Mouse (Mus musculus) midbrain, embryonic 10.5 days (tissue): ENCODE data around the gene Rnf121. TPM values are rescaled to one million over a fixed set of nuclear protein-coding genes. Genes with fewer than 3 reads are reported as not detected.

Experiments used
- DNase-seq: peaks from one replicate; pipeline ENCODE4 v3.0.0-alpha.2; 2017; ENCODE audit warnings: low spot score
- H3K27ac ChIP-seq: fragments of 300-500 bp; sonication (generic); replicated peaks from 2 replicates; pipeline ENCODE4 v1.5.1; 2016; ENCODE audit warnings: mild to moderate bottlenecking
- H3K27me3 ChIP-seq: fragments of 300-500 bp; sonication (generic); 2 replicates; pipeline ENCODE4 v1.6.1; 2016; ENCODE audit warnings: low read depth, mild to moderate bottlenecking; ENCODE audit not compliant: poor library complexity, severe bottlenecking
- H3K36me3 ChIP-seq: fragments of 300-500 bp; sonication (generic); 2 replicates; pipeline ENCODE4 v1.6.1; 2016; ENCODE audit warnings: mild to moderate bottlenecking, moderate library complexity
- H3K4me1 ChIP-seq: fragments of 300-500 bp; sonication (generic); 2 replicates; pipeline ENCODE4 v1.6.1; 2016
- H3K4me3 ChIP-seq: fragments of 300-500 bp; sonication (generic); 2 replicates; pipeline ENCODE4 v1.5.1; 2016; ENCODE audit warnings: mild to moderate bottlenecking, moderate library complexity
- H3K9me3 ChIP-seq: fragments of 300-500 bp; sonication (generic); replicated peaks from 2 replicates; pipeline ENCODE4 v1.6.1; 2016; ENCODE audit warnings: mild to moderate bottlenecking
- WGBS: fragments of 180-500 bp; shearing (Covaris S2); methylation state at CpG from one replicate; pipeline ENCODE4 v1.1.7; 2016; 5-methylcytosine and 5-hydroxymethylcytosine counted together
- polyA plus RNA-seq: library from polyadenylated mRNA; unstranded; fragments of >200 nt; fragmentation: Nextera tagmentation; extraction: Ambion mirVana; gene quantifications from 2 replicates; pipeline ENCODE4 v1.2.1, GENCODE M21; 2016

Rnf121 gene
- polyA plus RNA-seq, 1 experiment from 2014 or later: 31.1 TPM

DNA sequence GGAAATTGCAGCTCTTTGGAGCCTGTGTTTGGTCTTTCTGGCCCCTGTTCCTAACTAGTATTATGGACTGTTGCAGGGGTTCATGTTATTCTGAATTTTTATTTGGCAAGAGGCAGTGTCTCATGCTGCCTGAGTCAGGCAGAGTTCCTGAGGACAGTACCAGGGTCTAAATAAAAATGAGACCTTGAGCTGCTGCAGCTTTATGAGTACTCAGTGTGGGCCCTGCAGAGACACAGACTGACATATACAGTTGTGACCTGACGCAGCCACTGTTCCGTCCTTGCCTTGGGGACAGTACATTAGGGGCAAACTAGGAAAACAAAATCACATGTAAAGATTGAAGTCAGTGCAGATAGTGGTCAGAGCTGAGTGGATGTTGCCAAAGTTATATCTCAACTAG, 50.3 kb downstream of the Rnf121 start:
- Histone ChIP-seq H3K4me1 (no peaks in the 10 kb centered on the region), H3K36me3 (peaks cover 100% of the 10 kb centered on the region), H3K27ac (no peak overlapping the region), H3K4me3 (no peak overlapping the region), H3K27me3 (no peaks in the 10 kb centered on the region), H3K9me3 (no peaks in the 10 kb centered on the region)
- WGBS: 98% methylated on average over 2 of the region's 2 CpGs
- no peak for DNase-seq

DNA sequence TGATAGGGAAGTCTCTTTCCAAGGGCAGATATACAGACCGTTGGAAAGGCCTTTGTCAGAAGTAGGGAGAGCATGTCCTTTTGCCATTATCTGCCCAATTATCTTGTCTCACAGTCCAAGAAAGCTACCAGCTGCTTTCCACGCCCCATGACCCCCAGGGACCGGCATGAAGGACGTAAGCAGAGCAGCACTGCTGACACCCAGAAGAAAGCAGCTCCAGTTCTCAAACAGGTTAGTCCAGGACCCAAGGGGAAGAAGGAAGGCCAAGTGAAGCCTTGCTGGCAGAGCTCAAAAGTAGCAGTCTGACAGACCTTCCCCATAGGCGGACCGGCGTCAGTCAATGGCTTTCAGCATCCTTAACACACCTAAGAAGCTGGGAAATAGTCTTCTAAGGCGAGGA, 51.9 kb downstream of the Rnf121 start:
- DNase-seq: no peak
- Histone ChIP-seq H3K27me3 (no peaks in the 10 kb centered on the region), H3K4me3 (no peak overlapping the region), H3K4me1 (no peaks in the 10 kb centered on the region), H3K9me3 (no peaks in the 10 kb centered on the region), H3K27ac (no peak overlapping the region), H3K36me3 (peaks cover 100% of the 10 kb centered on the region)
- WGBS: 92% methylated on average over 8 of the region's 8 CpGs

DNA sequence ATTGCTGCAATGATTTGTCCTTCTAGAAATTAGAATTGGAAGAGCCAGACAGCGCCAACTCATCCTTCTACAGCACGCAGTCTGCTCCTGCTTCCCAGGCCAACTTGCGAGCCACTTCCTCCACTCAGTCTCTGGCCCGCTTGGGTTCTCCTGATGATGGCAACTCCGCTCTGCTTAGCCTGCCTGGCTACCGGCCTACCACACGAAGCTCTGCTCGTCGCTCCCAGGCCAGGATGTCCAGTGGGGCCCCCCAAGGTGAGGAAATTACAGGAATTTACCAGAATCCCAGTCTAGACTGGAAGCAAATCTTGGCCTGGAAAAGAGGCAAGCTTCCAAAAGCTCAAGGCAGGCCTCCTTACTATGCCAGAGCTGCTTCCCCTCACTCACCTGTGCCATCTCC, 53.4 kb downstream of the Rnf121 start:
- Histone ChIP-seq H3K27ac (no peak overlapping the region), H3K36me3 (peaks cover 100% of the 10 kb centered on the region), H3K27me3 (no peaks in the 10 kb centered on the region), H3K4me3 (no peak overlapping the region), H3K4me1 (no peaks in the 10 kb centered on the region), H3K9me3 (no peaks in the 10 kb centered on the region)
- DNase-seq: no peak
- 92% methylated on average over 9 of the region's 9 CpGs for WGBS

DNA sequence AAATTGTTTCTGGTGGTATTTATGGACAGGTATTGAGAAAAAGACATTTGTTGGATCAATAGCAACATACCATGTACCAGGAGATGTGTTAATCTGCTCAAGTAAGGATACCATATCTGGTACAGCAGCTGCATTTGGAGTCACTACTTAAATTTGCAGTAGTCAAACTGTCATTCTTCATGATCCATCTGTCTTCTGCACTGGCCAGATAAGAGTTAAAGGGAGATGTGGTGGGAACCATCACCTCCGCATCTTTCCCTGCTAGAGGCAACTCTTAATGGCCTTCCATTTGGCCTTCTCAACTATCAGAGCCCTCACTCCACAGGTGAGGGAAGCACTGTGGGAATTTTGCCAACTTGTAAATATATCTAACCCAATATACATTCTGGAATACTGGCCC, 58.7 kb downstream of the Rnf121 start:
- Histone ChIP-seq H3K27me3 (no peaks in the 10 kb centered on the region), H3K9me3 (no peaks in the 10 kb centered on the region), H3K4me1 (no peaks in the 10 kb centered on the region), H3K4me3 (no peak overlapping the region), H3K36me3 (peaks cover 100% of the 10 kb centered on the region), H3K27ac (no peak overlapping the region)
- no peak for DNase-seq
- 92% methylated on average over 1 of the region's 1 CpGs for WGBS

DNA sequence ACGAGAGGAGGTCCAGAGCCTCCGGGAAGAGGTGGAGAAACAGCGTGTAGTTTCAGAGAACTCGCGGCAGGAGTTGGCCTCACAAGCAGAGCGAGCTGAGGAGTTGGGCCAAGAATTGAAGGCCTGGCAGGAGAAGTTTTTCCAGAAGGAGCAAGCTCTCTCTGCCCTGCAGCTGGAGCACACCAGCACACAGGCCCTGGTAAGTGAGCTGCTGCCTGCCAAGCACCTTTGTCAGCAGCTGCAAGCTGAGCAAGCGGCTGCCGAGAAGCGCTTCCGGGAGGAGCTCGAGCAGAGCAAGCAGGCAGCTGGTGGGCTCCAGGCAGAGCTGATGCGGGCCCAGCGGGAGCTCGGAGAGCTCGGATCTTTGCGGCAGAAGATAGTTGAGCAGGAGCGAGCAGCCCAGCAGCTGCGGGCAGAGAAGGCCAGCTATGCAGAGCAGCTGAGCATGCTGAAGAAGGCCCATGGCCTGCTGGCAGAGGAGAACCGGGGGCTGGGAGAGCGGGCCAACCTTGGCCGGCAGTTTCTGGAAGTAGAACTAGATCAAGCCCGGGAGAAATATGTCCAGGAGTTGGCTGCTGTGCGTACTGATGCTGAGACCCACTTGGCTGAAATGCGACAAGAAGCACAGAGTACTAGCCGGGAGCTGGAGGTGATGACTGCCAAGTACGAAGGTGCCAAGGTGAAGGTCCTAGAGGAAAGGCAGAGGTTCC, 64.2 kb downstream of the Rnf121 start:
- Histone ChIP-seq H3K9me3 (no peaks in the 10 kb centered on the region), H3K27ac (0 out of 2 replicates have a peak overlapping the region, but pooled peaks have one; percentile 53), H3K4me3 (no peak overlapping the region), H3K4me1 (no peaks in the 10 kb centered on the region), H3K36me3 (peaks cover 100% of the 10 kb centered on the region), H3K27me3 (no peaks in the 10 kb centered on the region)
- DNase-seq: no peak
- 93% methylated on average over 26 of the region's 26 CpGs for WGBS

DNA sequence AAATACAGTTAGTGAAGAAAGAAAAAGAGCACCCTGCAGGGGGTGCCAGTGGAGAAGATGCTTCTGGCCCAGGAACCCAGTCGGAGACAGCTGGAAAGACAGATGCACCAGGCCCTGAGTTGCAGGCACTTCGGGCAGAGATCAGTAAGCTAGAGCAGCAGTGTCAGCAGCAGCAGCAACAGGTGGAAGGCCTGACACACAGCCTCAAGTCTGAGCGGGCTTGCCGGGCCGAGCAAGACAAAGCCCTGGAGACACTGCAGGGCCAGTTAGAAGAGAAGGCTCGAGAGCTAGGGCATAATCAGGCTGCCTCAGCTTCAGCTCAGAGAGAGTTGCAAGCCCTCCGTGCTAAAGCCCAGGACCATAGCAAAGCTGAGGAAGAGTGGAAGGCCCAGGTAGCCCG, 65.0 kb downstream of the Rnf121 start:
- WGBS: 91% methylated on average over 8 of the region's 8 CpGs
- no peak overlapping the region for H3K4me3 ChIP-seq
- no peaks in the 10 kb centered on the region for H3K4me1 ChIP-seq
- H3K9me3 ChIP-seq: no peaks in the 10 kb centered on the region
- H3K27ac ChIP-seq: no peak overlapping the region
- no peak for DNase-seq
- H3K36me3 ChIP-seq: peaks cover 100% of the 10 kb centered on the region
- H3K27me3 ChIP-seq: no peaks in the 10 kb centered on the region

DNA sequence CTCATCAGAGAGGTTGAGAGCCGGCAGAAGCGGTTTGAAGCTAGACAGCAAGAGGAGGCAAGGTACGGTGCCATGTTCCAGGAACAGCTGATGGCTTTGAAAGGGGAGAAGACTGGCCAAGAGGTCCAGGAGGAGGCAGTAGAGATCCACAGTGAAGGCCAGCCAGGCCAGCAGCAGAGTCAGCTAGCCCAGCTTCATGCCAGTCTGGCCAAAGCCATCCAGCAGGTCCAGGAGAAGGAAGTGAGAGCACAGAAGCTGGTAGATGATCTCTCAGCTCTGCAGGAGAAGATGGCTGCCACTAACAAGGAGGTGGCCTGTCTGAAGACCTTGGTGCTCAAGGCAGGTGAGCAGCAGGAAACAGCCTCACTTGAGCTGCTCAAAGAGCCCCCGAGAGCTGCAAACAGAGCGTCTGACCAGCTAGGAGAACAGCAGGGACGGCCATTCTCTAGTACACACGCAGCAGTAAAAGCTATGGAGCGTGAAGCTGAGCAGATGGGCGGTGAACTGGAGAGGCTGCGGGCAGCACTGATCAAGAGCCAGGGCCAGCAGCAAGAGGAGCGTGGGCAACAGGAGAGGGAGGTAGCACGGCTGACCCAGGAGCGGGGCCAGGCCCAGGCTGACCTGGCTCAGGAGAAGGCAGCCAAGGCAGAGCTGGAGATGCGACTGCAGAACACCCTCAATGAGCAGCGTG, 65.7 kb downstream of the Rnf121 start:
- 94% methylated on average over 15 of the region's 15 CpGs for WGBS
- H3K9me3 ChIP-seq: no peaks in the 10 kb centered on the region

DNA sequence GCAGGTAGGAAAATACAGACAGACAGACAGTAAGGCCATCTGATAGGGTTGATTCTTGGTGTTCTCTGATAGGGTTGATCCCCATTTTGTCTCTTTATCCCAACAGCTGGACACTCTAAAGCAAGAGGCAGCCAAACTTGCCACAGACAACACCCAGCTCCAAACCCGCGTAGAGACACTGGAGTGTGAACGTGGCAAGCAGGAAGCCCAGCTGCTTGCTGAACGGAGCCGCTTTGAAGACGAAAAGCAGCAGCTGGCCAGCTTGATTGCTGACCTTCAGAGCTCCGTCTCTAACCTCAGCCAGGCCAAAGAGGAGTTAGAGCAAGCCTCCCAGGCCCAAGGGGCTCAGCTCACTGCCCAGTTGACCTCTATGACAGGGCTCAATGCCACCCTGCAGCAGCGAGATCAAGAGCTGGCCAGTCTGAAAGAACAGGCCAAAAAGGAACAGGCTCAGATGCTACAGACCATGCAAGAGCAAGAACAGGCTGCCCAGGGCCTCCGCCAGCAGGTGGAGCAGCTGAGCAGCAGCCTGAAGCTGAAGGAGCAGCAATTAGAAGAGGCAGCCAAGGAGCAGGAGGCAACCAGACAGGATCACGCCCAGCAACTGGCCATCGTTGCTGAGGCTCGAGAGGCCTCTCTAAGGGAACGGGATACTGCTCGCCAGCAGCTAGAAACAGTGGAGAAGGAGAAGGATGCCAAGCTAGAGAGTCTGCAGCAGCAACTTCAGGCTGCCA, 66.9 kb downstream of the Rnf121 start:
- no peak overlapping the region for H3K27ac ChIP-seq
- H3K4me1 ChIP-seq: no peaks in the 10 kb centered on the region
- WGBS: 78% methylated on average over 14 of the region's 14 CpGs
- H3K9me3 ChIP-seq: no peaks in the 10 kb centered on the region
- peak; percentile 67 for DNase-seq
- H3K36me3 ChIP-seq: peaks cover 100% of the 10 kb centered on the region
- no peaks in the 10 kb centered on the region for H3K27me3 ChIP-seq
- no peak overlapping the region for H3K4me3 ChIP-seq

More for the DNA sequence above, 65.7 kb downstream of the Rnf121 start:
- Histone ChIP-seq H3K36me3 (peaks cover 100% of the 10 kb centered on the region), H3K27me3 (no peaks in the 10 kb centered on the region), H3K27ac (no peak overlapping the region), H3K4me3 (no peak overlapping the region), H3K4me1 (no peaks in the 10 kb centered on the region)
- no peak for DNase-seq

DNA sequence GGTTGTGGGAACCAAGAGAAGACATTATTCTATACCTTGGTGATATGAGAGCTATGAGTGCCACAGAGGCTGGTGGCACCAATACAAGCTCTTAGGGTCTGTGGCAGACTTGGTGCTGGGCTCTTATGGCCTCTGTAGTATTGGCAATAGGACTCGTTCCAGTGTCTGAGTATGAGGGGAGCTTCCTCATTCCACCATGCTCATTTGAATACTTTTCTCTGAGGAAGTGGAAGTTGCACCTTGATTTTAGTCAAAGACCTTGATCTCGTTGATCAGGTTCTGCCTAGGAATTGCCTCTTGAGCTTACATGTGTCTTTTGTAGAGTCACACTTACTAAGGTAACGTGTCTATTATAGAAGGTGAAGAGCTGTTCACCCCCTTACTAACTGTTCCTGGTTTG, 71.0 kb downstream of the Rnf121 start:
- H3K4me3 ChIP-seq: no peak overlapping the region
- H3K36me3 ChIP-seq: peaks cover 100% of the 10 kb centered on the region
- no peaks in the 10 kb centered on the region for H3K9me3 ChIP-seq
- H3K4me1 ChIP-seq: no peaks in the 10 kb centered on the region
- no peaks in the 10 kb centered on the region for H3K27me3 ChIP-seq
- no peak for DNase-seq
- no peak overlapping the region for H3K27ac ChIP-seq
- WGBS: 95% methylated on average over 3 of the region's 3 CpGs

DNA sequence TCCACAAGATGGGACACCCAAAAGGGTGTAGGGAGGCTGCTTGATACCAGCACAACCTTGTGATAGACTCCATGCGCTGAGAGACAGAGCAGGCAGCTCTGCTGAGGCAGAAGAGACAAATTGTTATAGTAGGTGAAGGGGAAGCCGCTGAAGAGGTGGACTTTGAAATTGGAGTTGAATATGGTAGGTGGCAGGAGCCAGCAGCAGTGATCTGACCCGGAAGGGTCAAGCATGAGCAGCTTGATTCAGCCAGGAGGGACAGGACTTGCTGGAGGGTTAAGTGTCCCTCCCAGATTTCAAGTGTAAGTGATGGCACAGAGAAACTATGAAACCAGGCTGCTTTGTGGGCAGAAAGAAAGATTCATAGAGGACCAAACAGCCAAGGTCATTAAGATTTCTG, 80.2 kb downstream of the Rnf121 start:
- no peaks in the 10 kb centered on the region; the same call in 1 of the 2 replicates for H3K4me1 ChIP-seq
- no peak overlapping the region for H3K27ac ChIP-seq
- H3K27me3 ChIP-seq: no peaks in the 10 kb centered on the region
- DNase-seq: no peak
- H3K4me3 ChIP-seq: no peak overlapping the region
- H3K36me3 ChIP-seq: peaks cover 95% of the 10 kb centered on the region
- 89% methylated on average over 3 of the region's 3 CpGs for WGBS
- H3K9me3 ChIP-seq: no peaks in the 10 kb centered on the region

DNA sequence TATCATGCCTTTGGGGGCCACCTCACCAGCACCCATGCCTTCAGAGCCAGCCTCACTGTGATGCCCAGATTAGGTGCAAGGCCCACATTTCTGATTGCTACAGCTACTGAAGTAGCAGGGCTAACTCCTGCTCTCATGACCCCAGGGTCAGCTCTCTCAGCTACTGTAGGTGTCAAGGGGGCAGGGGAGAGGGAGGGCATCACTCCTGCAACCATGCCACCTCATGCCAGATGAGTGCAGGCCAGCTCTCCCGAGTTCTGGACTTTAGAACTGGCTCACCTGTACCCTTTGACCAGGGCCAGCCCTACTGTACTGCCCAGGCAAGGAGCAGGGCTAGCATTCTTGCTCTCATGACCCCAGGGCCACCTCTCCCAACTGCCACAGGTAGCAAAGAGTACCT, 82.5 kb downstream of the Rnf121 start:
- no peaks in the 10 kb centered on the region for H3K27me3 ChIP-seq
- no peaks in the 10 kb centered on the region; the same call in 1 of the 2 replicates for H3K4me1 ChIP-seq
- no peak overlapping the region for H3K4me3 ChIP-seq
- no peaks in the 10 kb centered on the region for H3K9me3 ChIP-seq
- DNase-seq: no peak
- no peak overlapping the region for H3K27ac ChIP-seq
- peaks cover 81% of the 10 kb centered on the region for H3K36me3 ChIP-seq
- 83% methylated on average over 1 of the region's 1 CpGs for WGBS

DNA sequence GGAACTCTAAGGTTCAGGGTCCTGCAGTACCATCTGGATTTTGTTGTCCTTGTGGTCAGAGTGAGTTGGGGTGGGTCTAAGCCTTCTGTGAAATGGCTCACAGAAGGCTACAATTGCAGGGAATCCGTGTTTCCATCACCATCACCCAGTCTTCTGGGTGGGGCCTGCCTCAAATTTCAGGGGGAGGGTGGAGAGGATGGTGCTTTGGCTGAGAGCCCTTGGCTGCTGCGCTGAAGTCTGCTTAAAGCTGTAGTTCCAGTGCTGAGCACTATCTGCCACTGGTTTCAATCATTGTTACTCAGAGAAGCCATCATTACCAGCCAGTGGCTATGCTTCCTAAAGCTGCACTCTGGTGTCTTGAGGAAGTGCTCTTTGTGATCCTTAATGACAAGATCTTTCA, 90.8 kb downstream of the Rnf121 start:
- Histone ChIP-seq H3K4me1 (peaks cover 29% of the 10 kb centered on the region), H3K4me3 (no peak overlapping the region), H3K27ac (no peak overlapping the region), H3K9me3 (no peaks in the 10 kb centered on the region), H3K27me3 (no peaks in the 10 kb centered on the region), H3K36me3 (peaks cover 52% of the 10 kb centered on the region)
- no peak for DNase-seq
- 82% methylated on average over 2 of the region's 2 CpGs for WGBS

DNA sequence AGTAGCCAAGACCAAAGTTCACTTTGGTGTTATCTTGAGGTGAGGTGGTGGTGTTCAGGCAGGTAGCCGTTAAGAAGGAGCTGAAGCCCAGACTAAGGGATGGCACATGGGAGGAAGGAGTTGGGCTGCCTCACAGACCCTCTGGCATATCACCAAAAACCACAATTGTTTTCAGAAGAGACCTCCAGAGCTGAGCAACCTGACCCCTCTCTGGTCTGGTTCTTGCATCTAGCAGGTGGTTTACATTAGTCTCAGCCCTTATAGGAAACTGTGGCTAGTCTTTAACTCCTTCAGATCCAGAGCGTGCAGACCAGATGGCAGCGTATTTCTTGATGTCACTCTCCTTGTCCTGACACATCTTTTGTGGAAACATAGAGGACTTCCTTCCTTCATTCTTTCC, 91.5 kb downstream of the Rnf121 start:
- Histone ChIP-seq H3K4me1 (peaks cover 37% of the 10 kb centered on the region), H3K27ac (no peak overlapping the region), H3K36me3 (peaks cover 47% of the 10 kb centered on the region), H3K4me3 (no peak overlapping the region), H3K9me3 (no peaks in the 10 kb centered on the region), H3K27me3 (no peaks in the 10 kb centered on the region)
- WGBS: 89% methylated on average over 3 of the region's 3 CpGs
- no peak for DNase-seq
